ENCODE assay signal across 1 mouse cellular context in the genomic region with DNA sequence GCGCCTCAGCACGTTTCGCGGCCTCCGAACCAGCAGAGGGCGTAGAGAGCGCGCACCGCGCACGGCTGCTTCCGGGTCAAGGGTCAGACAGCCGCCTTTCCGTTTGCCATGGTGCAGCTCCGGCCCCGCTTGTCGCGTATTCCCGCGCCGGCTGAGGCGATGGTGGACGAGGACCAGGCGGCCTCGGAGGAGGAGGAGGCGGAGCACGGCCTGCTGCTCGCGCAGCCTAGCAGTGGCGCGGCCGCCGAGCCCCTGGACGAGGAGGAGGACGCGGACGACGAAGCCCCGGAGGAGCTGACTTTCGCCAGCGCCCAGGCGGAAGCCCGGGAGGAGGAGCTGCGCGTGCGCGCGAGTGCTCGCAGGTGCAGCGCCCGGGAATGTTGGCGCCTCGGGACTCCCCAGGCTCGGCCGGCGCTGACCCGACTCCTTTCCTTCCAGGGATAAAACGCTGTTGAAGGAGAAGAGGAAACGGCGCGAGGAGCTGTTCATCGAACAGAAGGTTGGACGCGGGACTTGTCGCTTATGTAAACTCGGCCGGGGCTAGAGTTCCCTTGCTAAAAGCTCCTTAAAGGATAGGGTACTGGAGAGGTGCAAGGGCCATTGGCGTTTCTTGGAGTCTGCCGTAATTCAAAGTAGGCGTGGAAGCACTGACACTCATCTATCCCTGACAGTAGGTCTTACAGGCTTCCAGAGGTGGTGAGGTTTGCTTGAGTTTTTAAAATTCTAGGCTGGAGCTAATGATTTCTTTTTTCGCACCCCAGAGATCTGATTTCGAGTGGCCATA.
A peak's percentile ranks its signal among the peaks of the same experiment; 100 is the strongest.
TF ChIP-seq lines count a peak whose summit lies in the region.

A gene (plus strand): TSS at position 94 of the 784 bp plus-strand sequence.

TF ChIP-seq in CH12.LX, 34 proteins besides CTCF, POLR2A, EP300 and RAD21 (continued from another document):
- TF ChIP-seq POLR2AphosphoS2 (IDR thresholded peaks at IDR 0.05; ENCODE audit: low read depth, low read length) (peak; percentile 92), UBTF (IDR thresholded peaks at IDR 0.05; ENCODE audit: low read depth, low read length) (0 out of 2 replicates have a peak, but pooled peaks have one; percentile 36), ELF1 (IDR thresholded peaks at IDR 0.05; ENCODE audit: low read depth, low read length) (peak; percentile 89), SMC3 (IDR thresholded peaks at IDR 0.05; ENCODE audit: low read depth, low read length) (no peak), HCFC1 (IDR thresholded peaks at IDR 0.05; ENCODE audit: low read depth, low read length) (peak; percentile 91), MEF2A (IDR thresholded peaks at IDR 0.05; ENCODE audit: borderline replicate concordance, low read depth, low read length) (no peak), MYC (IDR thresholded peaks at IDR 0.05; ENCODE audit: low read depth, low read length) (no peak)
